Mouse (Mus musculus) frontal cortex, postnatal 14 days (tissue): ENCODE measurements around the gene AU015836.
"Not testable (repeated sequence)": the region's sequence is repeated elsewhere in the genome, so short reads cannot be mapped to it uniquely, and the experiment has no call there.

Source experiments
- DNase-seq, 2 experiments: peaks; one replicate each; pipeline ENCODE4 v3.0.0; 2022; ENCODE audit warnings: low spot score in 2 of 2

The AU015836 gene

DNA sequence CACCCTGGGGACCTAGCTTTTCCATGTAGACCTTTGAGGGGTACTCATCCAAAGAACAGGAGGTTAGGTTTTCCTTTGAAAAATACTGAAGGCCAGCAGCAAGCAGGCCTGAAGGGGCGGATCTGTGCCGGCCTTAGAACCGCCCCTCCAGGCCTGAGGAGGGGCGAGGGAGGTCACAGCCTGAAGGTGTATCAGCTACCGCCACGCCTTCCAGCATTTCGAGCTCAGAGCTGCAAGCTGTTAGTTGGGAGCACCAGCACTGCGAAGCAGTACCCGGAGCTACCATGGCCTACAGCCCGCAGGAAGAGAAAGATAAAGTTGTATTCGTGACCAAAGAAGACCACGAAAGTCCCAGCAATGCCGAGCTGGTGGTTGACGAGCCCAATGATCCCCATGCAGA, at the start of gene AU015836:
AU015836 (plus strand) TSS at position 216 of the 400 bp plus-strand sequence.
- DNase-seq: no peak

DNA sequence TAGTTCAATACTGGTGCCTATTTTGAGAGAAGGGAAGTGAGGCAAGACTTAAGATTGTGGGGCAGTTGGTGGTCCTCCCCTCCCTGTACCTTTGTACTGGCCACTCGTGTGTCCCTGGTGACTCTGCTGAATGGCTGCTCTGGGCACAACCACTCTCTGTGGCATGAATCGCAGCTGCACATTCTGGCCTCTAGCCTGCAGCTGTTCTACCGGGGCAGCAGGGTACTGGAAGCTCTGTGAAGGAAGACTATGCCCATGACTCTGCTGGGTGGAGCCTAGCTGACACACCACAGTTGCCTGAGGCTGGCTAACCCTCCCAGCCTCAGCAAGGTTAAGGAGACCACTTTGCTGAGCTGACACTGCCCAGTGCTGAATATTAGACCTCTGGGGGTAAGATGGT, 49.4 kb upstream of the AU015836 start:
- no peak for DNase-seq

DNA sequence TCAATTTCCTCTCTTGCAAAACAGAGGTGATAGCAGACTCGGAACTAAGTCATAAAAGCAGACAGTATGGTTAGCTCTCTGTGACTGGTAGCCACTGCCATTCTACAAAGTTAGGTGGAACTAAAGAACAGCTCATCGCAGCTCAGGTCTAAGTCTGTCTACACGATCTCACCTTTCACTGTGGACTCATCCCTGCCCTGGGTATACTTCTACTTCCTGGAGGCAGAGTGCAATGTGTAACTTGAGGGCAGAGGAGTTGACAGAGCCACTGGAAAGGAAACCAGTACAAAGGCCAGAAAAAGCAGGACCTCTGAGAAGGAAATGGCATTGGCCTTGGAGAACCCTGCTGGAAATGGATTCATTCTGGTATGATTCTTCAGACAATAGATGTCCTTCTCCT, 40.1 kb upstream of the AU015836 start:
- DNase-seq: no peak

DNA sequence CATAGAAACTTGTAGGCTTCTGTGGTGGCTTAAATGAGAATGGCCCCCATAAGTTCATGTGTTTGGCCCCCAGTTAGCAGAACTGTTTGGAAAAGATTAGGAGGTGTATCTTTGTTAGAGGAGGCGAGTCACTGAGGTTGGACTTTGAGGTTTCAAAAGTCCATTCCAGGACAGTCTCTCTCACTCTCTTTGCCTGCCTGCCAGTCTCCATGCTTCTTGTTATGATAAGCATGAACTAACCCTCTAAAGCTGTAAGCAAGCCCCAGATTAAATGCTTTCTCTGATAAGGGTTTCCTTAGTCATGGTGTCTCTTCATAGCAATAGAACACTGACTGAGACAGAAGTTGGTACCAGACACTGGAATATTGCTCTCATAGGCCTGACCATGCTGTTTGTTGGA, 39.7 kb upstream of the AU015836 start:
- DNase-seq: no peak

DNA sequence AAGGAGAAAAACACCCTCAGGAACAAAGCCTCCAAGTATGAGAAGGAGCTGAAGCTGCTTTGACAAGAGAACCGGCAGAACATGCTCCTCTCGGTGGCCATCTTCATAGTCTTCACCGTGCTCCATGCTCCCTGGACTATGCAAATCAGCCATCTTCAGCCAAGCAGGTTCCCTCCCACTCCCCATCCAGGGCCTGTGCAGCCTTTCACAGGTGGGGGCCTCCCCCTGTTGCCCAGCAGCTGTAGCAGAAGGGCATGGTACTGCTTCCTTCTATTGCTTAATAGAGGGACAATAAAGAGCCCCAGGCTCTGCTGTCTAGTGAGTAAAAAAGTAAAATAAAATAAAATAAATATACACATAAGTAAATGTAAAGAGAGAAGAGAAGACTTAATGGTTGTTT, 36.8 kb upstream of the AU015836 start:
- DNase-seq: no peak

DNA sequence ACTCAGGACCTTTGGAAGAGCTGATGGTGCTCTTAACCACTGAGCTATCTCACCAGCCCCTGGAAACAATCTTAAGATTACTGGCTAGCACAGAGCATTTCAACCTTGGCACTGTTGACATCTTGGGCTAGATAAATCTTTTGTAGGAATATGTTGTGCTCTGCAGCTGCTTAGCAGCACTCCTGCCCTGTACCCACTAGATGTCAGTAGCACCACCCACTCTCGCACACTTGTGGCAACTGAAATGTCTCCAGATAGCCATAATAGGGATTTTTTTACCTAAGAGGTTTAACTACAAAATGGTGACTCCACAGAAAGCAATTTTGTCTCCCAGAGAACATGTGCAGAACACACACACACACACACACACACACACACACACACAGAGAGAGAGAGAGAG, 11.7 kb upstream of the AU015836 start:
- no peak for DNase-seq

DNA sequence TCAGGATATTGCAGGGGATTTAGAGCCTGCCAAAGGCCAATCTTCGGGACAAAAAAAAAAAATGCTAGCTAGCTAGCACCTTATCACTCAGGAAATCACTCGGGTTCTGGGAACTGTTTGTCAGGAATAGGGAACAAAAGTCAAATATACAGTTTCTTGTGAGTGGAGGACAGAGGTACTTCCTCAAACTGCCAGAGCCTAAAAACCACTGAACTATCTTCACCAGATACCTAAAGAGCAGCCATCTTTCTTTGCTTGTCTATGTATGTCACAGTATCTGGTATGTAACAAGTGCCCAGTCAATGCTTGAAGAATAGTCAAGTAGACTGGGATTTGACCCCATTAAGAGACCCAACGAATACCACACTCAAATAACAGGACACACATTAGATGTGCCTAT, 10.0 kb upstream of the AU015836 start:
- no peak for DNase-seq

DNA sequence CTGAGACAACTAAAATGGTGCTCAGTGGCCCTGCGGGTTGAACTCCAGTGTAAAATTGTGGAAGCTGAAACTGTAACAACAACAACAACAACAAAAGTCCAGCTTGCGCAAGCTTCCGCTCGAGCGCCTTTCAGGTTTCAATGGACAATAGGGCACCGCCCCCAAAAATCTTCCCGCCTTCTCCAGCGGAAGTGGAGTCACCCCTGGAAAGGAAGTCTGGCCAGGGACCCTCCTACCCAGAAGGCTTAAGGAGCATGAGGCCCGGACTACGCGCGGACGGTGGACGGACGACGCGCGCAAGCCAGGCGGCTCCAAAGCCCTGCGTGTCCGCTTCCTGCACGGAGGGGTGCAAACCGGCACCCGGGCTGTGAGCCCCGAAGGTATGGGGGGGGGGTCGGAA, 11.9 kb downstream of the AU015836 start:
- no peak for DNase-seq

DNA sequence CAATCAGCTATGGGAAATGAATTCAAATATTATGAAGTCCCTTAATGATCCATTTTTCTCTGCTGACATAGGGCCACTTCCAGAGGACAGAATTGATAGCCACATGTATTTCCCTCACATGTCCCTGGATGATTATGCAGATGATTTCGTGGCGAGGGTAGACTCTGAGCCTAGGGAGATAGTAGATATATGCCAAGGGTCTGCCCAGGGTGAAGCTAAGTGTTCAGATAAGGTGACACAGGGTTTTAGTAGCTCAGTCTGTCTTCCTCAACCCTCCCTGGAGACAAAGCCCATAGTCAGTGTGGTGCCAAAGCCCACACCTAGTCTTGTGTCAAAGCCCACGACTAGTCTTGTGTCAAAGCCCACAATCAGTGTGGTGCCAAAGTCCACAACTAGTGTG, 13.7 kb downstream of the AU015836 start:
- DNase-seq: no peak

DNA sequence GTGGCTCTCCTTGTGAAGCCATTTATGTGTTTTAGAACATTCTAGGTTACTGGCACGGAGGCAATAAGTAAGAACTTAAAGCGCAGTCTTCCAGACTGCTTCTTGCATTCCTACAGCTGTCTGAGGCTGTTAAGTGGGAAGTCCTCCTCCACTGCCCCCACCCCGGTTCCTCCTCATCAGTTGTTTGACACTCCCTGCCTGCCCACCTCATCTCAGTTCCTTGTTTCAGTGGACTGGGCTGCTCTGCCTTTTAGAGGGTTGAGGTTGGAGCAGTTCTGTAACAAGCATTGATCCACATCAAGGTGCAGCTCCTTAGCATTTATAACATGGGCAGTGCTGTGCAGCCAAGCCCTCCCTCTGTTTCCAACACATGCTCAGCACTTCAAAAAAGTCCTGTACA, 16.6 kb downstream of the AU015836 start:
- not testable (repeated sequence) for DNase-seq

DNA sequence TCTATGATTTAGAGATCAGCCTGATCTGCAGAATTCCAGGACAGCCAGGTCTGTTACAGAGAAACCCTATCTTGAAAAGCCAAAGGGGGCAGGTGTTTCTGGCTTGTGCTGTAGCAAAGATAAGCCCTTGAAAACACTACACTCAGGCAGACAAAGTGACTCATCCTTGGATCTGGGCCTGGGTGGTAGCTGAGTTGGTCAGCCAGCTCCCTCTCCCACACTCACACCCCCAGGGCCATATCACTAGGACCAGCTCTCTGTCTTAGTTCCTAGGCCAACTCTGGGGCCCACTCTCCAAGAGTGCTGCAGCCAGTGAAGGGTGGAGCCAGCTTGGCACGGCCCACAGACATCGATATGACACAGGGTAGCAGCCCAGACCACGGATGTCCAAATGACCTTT, 38.5 kb downstream of the AU015836 start:
- no peak for DNase-seq

DNA sequence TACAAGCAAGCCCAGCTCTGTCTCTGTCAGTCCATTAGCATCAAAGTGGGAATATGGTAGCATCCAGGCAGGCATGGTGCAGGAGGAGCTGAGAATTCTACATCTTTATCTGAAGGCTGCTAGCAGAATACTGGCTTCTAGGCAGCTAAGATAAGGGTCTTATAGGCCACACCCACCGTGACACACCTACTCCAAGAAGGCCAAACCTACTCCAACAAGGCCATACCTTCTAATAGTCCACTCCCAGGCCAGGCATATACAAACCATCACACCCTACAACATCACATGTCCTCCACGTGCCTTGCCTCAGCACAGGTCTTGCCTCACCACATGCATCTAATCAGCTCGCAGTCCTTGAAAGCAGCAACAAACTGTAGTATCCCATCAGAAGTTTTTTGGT, 41.0 kb downstream of the AU015836 start:
- no peak for DNase-seq

DNA sequence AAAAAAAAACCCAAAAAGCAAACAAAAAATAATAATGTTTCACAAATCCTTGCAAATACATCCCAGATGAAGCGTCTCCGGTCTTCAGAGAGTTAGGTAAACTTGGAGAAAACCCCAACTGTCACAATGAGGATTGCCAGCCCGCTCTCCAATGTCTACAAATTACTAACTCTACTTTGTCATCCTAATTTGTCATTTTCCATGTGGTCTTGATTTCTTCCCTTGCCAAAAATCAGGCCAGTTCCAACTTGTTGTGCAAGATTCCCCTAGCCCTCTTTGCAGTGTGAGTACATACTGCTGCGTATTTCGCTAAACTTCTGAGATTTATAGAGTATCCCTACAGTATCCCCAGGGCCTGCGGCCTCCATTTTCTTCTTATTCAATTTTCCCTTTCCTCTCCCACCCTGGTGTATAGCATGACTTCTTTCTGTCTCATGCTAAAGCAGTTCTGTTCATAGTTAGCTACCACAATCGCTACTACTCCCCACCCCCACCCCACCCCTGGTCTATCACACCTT, 43.3 kb downstream of the AU015836 start:
- DNase-seq: no peak

DNA sequence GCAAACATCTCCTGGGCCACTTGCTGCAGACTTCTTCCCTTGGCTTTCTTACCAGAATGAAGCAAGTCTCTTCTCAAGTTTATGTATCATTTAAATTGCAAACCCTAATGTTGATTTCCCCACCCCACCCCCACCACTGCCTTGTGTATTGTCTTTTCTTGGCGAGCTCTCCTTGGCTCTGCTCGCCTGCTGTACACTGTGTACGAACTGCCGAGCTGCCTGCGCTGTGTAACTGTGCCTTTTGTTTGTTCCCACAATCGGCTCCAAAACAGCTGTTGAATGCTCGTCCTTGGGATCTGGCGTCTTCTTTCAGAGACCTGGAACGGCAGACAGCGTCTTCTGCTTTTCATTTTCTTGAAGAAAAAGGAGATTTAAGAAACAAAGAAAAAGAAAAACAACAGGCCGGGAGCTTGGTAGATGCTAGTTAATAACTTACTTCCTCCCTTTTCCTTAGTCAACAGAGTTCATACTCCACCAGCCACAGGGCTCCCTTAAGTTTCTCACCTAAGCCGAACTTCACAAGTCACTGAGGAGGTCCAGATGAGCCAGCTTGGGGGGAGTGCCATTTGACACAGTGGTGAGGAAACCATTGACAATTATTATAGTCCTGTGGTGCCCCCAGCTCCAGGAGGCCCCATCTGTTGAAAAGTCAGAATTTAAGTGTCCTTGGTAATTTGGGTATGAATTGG, 44.2 kb downstream of the AU015836 start:
- no peak for DNase-seq

DNA sequence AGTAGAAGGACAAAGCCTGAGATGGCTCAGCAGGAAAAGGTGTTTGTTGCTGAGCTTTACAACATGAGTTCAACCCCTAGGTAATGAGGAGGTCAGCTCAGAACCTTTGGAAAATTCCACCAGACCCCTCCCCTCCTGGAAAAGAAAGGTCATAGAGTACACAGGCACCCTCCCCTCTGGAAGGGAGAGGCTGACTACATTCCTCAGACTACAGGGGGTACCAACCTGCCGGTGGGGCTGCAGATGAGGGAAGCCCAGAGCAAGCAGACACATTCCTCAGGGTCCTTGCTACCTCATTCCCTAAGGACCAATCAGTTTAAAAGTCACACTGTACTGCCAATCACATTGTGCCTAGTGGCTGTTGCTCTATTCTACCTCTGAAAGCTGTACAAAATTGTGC, 48.4 kb downstream of the AU015836 start:
- DNase-seq: no peak

DNA sequence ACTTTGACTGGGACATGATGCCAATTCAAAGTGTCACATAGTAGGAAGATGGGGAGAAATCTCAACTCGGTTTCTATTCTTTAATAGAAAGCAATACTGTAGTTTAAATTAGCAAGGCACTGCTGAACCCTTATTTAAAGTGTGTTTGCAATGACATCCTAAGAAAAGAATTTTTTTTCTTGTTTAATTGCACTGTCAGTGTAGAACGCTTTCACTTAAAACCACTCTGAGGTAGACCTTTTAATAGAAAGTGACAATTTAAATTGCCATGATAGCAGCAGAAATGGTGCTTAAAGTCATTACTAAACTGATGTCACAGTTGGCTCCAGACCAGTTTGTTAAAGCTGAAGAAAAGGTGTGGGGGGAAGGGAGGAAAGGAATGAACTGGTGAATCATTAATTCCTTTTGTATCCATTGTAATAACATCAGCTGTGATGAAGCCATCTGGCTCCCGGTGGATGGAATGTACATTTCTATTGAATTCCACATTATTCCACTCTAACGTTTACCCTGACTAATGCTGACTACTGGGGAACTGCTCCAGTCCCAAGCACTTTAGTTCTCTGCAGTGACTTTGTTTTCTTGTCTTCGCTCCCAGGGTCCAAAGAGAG, 53.9 kb downstream of the AU015836 start:
- no peak for DNase-seq
